Mouse (Mus musculus) embryonic facial prominence, embryonic 13.5 days (tissue): ENCODE results near the gene Lsm2. TPM values are rescaled to one million over a fixed set of nuclear protein-coding genes. Genes with fewer than 3 reads are reported as not detected.

Source experiments
- ATAC-seq: fragments of 200-750 bp; cut with Nextera tagmentation; 2 replicates; pipeline ENCODE4 v1.8.0; 2017; ENCODE audit warnings: low read depth; ENCODE audit not compliant: insufficient number of reproducible peaks, insufficient read depth, low FRiP score, low TSS enrichment
- H3K27ac ChIP-seq: fragments of 300-500 bp; sonication (generic); 2 replicates; pipeline ENCODE4 v1.5.1; 2015; ENCODE audit warnings: moderate library complexity, mild to moderate bottlenecking, inconsistent platforms
- H3K27me3 ChIP-seq: fragments of 300-500 bp; sonication (generic); 2 replicates; pipeline ENCODE4 v1.6.1; 2015; ENCODE audit warnings: mild to moderate bottlenecking, inconsistent platforms
- H3K36me3 ChIP-seq: fragments of 300-500 bp; sonication (generic); 2 replicates; pipeline ENCODE4 v1.6.1; 2015; ENCODE audit warnings: mild to moderate bottlenecking, inconsistent platforms
- H3K4me1 ChIP-seq: fragments of 300-500 bp; sonication (generic); 2 replicates; pipeline ENCODE4 v1.6.1; 2015; ENCODE audit warnings: inconsistent platforms
- H3K4me2 ChIP-seq: fragments of 300-500 bp; sonication (generic); 2 replicates; pipeline ENCODE4 v1.6.1; 2015; ENCODE audit warnings: moderate library complexity, mild to moderate bottlenecking, inconsistent platforms
- H3K4me3 ChIP-seq: fragments of 300-500 bp; sonication (generic); 2 replicates; pipeline ENCODE4 v1.5.1; 2015; ENCODE audit warnings: mild to moderate bottlenecking, inconsistent platforms
- H3K9ac ChIP-seq: fragments of 300-500 bp; sonication (generic); 2 replicates; pipeline ENCODE4 v1.6.1; 2015; ENCODE audit warnings: mild to moderate bottlenecking, inconsistent platforms
- H3K9me3 ChIP-seq: fragments of 300-500 bp; sonication (generic); 2 replicates; pipeline ENCODE4 v1.6.1; 2016; ENCODE audit warnings: inconsistent platforms
- WGBS: fragments of 180-500 bp; shearing (Covaris S2); methylation state at CpG from one replicate; pipeline ENCODE4 v1.1.7; 2015; ENCODE audit warnings: mixed read lengths; 5-methylcytosine and 5-hydroxymethylcytosine counted together
- polyA plus RNA-seq: library from polyadenylated mRNA; unstranded; fragments of >200 nt; fragmentation: Nextera tagmentation; extraction: Ambion mirVana; gene quantifications from 2 replicates; pipeline ENCODE4 v1.2.1, GENCODE M21; 2015

The Lsm2 gene
- 190 and 227 TPM in 2 replicates for polyA plus RNA-seq

- Histone ChIP-seq H3K36me3 (peaks cover 22% of the 10 kb centered on the region), H3K4me3 (peak within 1 kb of the TSS; percentile 87), H3K27me3 (no peaks in the 10 kb centered on the region), H3K9me3 (no peaks in the 10 kb centered on the region), H3K27ac (peak within 1 kb of the TSS; percentile 100), H3K9ac (peak within 1 kb of the TSS; percentile 94), H3K4me2 (peak within 1 kb of the TSS; percentile 88), H3K4me1 (peaks cover 13% of the 10 kb centered on the region)
- ATAC-seq: peak; percentile 89
- under 1% methylated on average over 58 of the region's 58 CpGs for WGBS
Observed at GRCm38 (mm10) chr17:34981690-34982180, at the start of gene Lsm2. Gene Lsm2 (plus strand): TSS chr17:34981862.

- Histone ChIP-seq H3K4me1 (peaks cover 26% of the 10 kb centered on the region), H3K27ac (no peak overlapping the region), H3K27me3 (no peaks in the 10 kb centered on the region; the same call in 1 of the 2 replicates), H3K9ac (peak overlapping the region; percentile 91), H3K36me3 (peaks cover 9% of the 10 kb centered on the region; the same call in 1 of the 2 replicates), H3K4me2 (peak overlapping the region; percentile 89), H3K4me3 (peak overlapping the region; percentile 75), H3K9me3 (no peaks in the 10 kb centered on the region)
- no peak for ATAC-seq
- WGBS: 88% methylated on average over 8 of the region's 8 CpGs
Observed at GRCm38 (mm10) chr17:34932287-34932686, 49.4 kb upstream of the Lsm2 start.

GRCm38 (mm10) chr17:34934031-34934430, 47.6 kb upstream of the Lsm2 start:
- H3K4me3 ChIP-seq: no peak overlapping the region
- H3K27ac ChIP-seq: no peak overlapping the region
- peaks cover 26% of the 10 kb centered on the region for H3K4me1 ChIP-seq
- peaks cover 9% of the 10 kb centered on the region; the same call in 1 of the 2 replicates for H3K36me3 ChIP-seq
- no peaks in the 10 kb centered on the region; the same call in 1 of the 2 replicates for H3K27me3 ChIP-seq
- ATAC-seq: no peak
- 39% methylated on average over 24 of the region's 24 CpGs for WGBS
- H3K9me3 ChIP-seq: no peaks in the 10 kb centered on the region
- H3K9ac ChIP-seq: peak overlapping the region; percentile 49; the same call in 1 of the 2 replicates
- H3K4me2 ChIP-seq: peak overlapping the region; percentile 22

- Histone ChIP-seq H3K27me3 (no peaks in the 10 kb centered on the region; the same call in 1 of the 2 replicates), H3K9me3 (no peaks in the 10 kb centered on the region), H3K36me3 (peaks cover 9% of the 10 kb centered on the region; the same call in 1 of the 2 replicates), H3K27ac (no peak overlapping the region), H3K4me3 (no peak overlapping the region), H3K9ac (peak overlapping the region; percentile 49; the same call in 1 of the 2 replicates), H3K4me1 (peaks cover 26% of the 10 kb centered on the region), H3K4me2 (no peak overlapping the region)
- WGBS: 33% methylated on average over 8 of the region's 8 CpGs
- ATAC-seq: no peak
Observed at GRCm38 (mm10) chr17:34934830-34935229, 46.8 kb upstream of the Lsm2 start.

GRCm38 (mm10) chr17:34937960-34938505, 43.6 kb upstream of the Lsm2 start:
- Histone ChIP-seq H3K27ac (no peak overlapping the region), H3K4me2 (no peak overlapping the region), H3K4me3 (no peak overlapping the region), H3K36me3 (peaks cover 9% of the 10 kb centered on the region; the same call in 1 of the 2 replicates), H3K9me3 (no peaks in the 10 kb centered on the region), H3K4me1 (peaks cover 21% of the 10 kb centered on the region), H3K9ac (no peak overlapping the region), H3K27me3 (no peaks in the 10 kb centered on the region; the same call in 1 of the 2 replicates)
- ATAC-seq: no peak
- 81% methylated on average over 6 of the region's 6 CpGs for WGBS

GRCm38 (mm10) chr17:34941344-34942041, 40.2 kb upstream of the Lsm2 start:
- Histone ChIP-seq H3K9ac (peak overlapping the region; percentile 65), H3K36me3 (no peaks in the 10 kb centered on the region), H3K9me3 (no peaks in the 10 kb centered on the region), H3K27ac (no peak overlapping the region), H3K4me1 (peaks cover 6% of the 10 kb centered on the region), H3K27me3 (no peaks in the 10 kb centered on the region), H3K4me3 (peak overlapping the region; percentile 30), H3K4me2 (peak overlapping the region; percentile 52)
- no peak for ATAC-seq
- WGBS: 6% methylated on average over 15 of the region's 15 CpGs

- Histone ChIP-seq H3K27ac (no peak overlapping the region), H3K9me3 (no peaks in the 10 kb centered on the region), H3K4me2 (no peak overlapping the region), H3K4me3 (no peak overlapping the region), H3K27me3 (no peaks in the 10 kb centered on the region), H3K4me1 (peaks cover 6% of the 10 kb centered on the region), H3K9ac (no peak overlapping the region), H3K36me3 (no peaks in the 10 kb centered on the region)
- ATAC-seq: no peak
- 83% methylated on average over 4 of the region's 4 CpGs for WGBS
Observed at GRCm38 (mm10) chr17:34943128-34943815, 38.4 kb upstream of the Lsm2 start.

- no peaks in the 10 kb centered on the region for H3K9me3 ChIP-seq
- H3K9ac ChIP-seq: no peak overlapping the region
- H3K4me2 ChIP-seq: no peak overlapping the region
- H3K36me3 ChIP-seq: peaks cover under 1% of the 10 kb centered on the region
- H3K4me1 ChIP-seq: peaks cover 6% of the 10 kb centered on the region
- ATAC-seq: no peak
- H3K27me3 ChIP-seq: no peaks in the 10 kb centered on the region
- no peak overlapping the region for H3K27ac ChIP-seq
- H3K4me3 ChIP-seq: no peak overlapping the region
Observed at GRCm38 (mm10) chr17:34944362-34944761, 37.3 kb upstream of the Lsm2 start.

- H3K4me3 ChIP-seq: no peak overlapping the region
- no peak overlapping the region for H3K9ac ChIP-seq
- no peak overlapping the region for H3K27ac ChIP-seq
- WGBS: 94% methylated on average over 5 of the region's 5 CpGs
- peaks cover 20% of the 10 kb centered on the region for H3K36me3 ChIP-seq
- H3K4me2 ChIP-seq: no peak overlapping the region
- no peak for ATAC-seq
- H3K4me1 ChIP-seq: peaks cover 13% of the 10 kb centered on the region
- no peaks in the 10 kb centered on the region for H3K9me3 ChIP-seq
- H3K27me3 ChIP-seq: no peaks in the 10 kb centered on the region
Observed at GRCm38 (mm10) chr17:34946486-34947140, 35.0 kb upstream of the Lsm2 start.

- 27% methylated on average over 8 of the region's 8 CpGs for WGBS
Observed at GRCm38 (mm10) chr17:34947606-34948005, 34.1 kb upstream of the Lsm2 start.

More at GRCm38 (mm10) chr17:34947606-34948005, 34.1 kb upstream of the Lsm2 start:
- Histone ChIP-seq H3K4me2 (no peak overlapping the region), H3K27ac (no peak overlapping the region), H3K4me3 (no peak overlapping the region), H3K9ac (no peak overlapping the region), H3K9me3 (no peaks in the 10 kb centered on the region), H3K36me3 (peaks cover 20% of the 10 kb centered on the region), H3K4me1 (peaks cover 10% of the 10 kb centered on the region), H3K27me3 (no peaks in the 10 kb centered on the region)
- ATAC-seq: no peak
